Mouse (Mus musculus) gastrocnemius, postnatal 10 days (tissue): Measurements from ENCODE around the gene Mrpl24. TPM values are rescaled to one million over a fixed set of nuclear protein-coding genes. Genes with fewer than 3 reads are reported as not detected.

Experiments
- total RNA-seq, 2 experiments: library from RNA; stranded (reverse); gene quantifications; 2 replicates each; pipeline ENCODE4 v1.2.3; 2021

The Mrpl24 gene
- total RNA-seq, 2 experiments from 2014 or later, result 47.3 to 55.6 TPM

Other genes with a start within 250 kb of the Mrpl24 start
- under 1 TPM in 1 of 2 experiments, not detected in 1; 0.11 TPM for gene Lrrc71, start 170.9 kb upstream of the Mrpl24 start, total RNA-seq
- under 1 TPM; 0.09 TPM for gene Ntrk1, start 124.3 kb upstream of the Mrpl24 start, total RNA-seq
- gene Insrr, start 122.6 kb upstream of the Mrpl24 start, total RNA-seq, result under 1 TPM; 0.19 to 0.56 TPM
- gene Pear1, start 95.2 kb upstream of the Mrpl24 start, total RNA-seq, result 10 to 100 TPM; 19.6 to 19.7 TPM
- gene Sh2d2a, start 72.8 kb upstream of the Mrpl24 start, total RNA-seq, result under 1 TPM in 1 of 2 experiments, not detected in 1; 0.18 TPM
- gene Prcc, start 33.9 kb upstream of the Mrpl24 start, total RNA-seq, result 10 to 100 TPM; 44.2 to 47.7 TPM
- gene Hdgf, start 13.2 kb upstream of the Mrpl24 start, total RNA-seq, result 100 to 1,000 TPM; 192 to 197 TPM
- 10 to 100 TPM; 10.7 to 15.0 TPM for gene Isg20l2, start 10.8 kb downstream of the Mrpl24 start, total RNA-seq
- gene Rrnad1, start 11.2 kb downstream of the Mrpl24 start, total RNA-seq, result 1 to 10 TPM; 4.8 to 7.0 TPM
- gene Crabp2, start 29.2 kb downstream of the Mrpl24 start, total RNA-seq, result 1 to 10 TPM in 1 of 2 experiments, under 1 TPM in 1; 0.96 to 1.1 TPM
- gene Nes, start 51.6 kb downstream of the Mrpl24 start, total RNA-seq, result 10 to 100 TPM; 72.4 to 87.7 TPM
- 1 to 10 TPM in 1 of 2 experiments, under 1 TPM in 1; 0.61 to 1.9 TPM for gene Bcan, start 80.7 kb downstream of the Mrpl24 start, total RNA-seq
- gene Hapln2, start 108.1 kb downstream of the Mrpl24 start, total RNA-seq, result not detected
- gene Gpatch4, start 123.6 kb downstream of the Mrpl24 start, total RNA-seq, result 10 to 100 TPM; 12.5 to 14.7 TPM
- gene Naxe, start 139.0 kb downstream of the Mrpl24 start, total RNA-seq, result 10 to 100 TPM; 52.5 to 57.1 TPM
- not detected for gene Ttc24, start 158.8 kb downstream of the Mrpl24 start, total RNA-seq
- gene Iqgap3, start 162.5 kb downstream of the Mrpl24 start, total RNA-seq, result 1 to 10 TPM; 5.6 to 8.3 TPM
- 100 to 1,000 TPM; 148 to 163 TPM for gene Mef2d, start 222.9 kb downstream of the Mrpl24 start, total RNA-seq